In the genomic region with DNA sequence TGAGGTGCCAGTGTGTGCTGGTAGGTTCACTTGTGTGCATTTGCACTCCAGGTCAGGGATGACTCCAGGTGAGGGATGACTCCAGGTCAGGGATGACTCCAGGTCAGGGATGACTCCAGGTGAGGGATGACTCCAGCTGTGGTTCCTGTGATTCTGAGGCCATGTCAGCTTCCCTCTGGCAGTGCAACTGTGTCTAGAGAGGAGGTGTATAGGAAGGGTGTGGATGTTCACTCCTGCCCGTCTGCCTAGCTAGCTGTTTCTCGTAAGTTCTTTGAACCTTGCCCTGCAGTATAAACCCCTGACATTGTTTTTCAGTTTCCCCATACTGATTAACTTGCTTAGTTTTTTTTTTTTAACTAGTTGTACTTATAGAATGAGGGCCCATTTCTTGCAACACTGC, we compare ENCODE assay signal across 22 mouse cellular contexts. TPM values are rescaled to one million over a fixed set of nuclear protein-coding genes. Genes with fewer than 3 reads are reported as not detected.
DNase-seq lines count a peak whose midpoint lies in the region; ATAC-seq and TF ChIP-seq lines count a peak whose summit lies in the region.
"Had no signal": no experiment of that assay in that cellular context is flagged by ENCODE, and none has a peak within 500 bp of the region (broad histone marks: within the 10 kb centered on the region; RNA-seq: fewer than 3 reads in every experiment).

No protein-coding gene starts in this region.

- no peak overlapping the region for H3K4me3 ChIP-seq in intestine, postnatal 0 days (ENCODE audit: low read depth, low read length)
- no peak overlapping the region for H3K4me3 ChIP-seq in kidney, embryonic 16.5 days (ENCODE audit: low read length)
- H3K4me3 ChIP-seq in small intestine, adult 2 months (ENCODE audit: low read depth, low read length) = no peak overlapping the region
- H3K4me3 ChIP-seq: embryonic facial prominence, embryonic 12.5 days; heart, adult 2 months; heart, embryonic 13.5 days; hindbrain, embryonic 12.5 days; limb, embryonic 12.5 days; midbrain, embryonic 10.5 days; neural tube, embryonic 15.5 days had no signal

- no peaks in the 10 kb centered on the region; the same call in none of the 2 replicates for H3K36me3 ChIP-seq in intestine, postnatal 0 days (ENCODE audit: control insufficient read depth, insufficient read depth)
- H3K36me3 ChIP-seq in kidney, embryonic 16.5 days (ENCODE audit: insufficient read depth, low read length) = no peaks in the 10 kb centered on the region
- peaks cover 6% of the 10 kb centered on the region for H3K36me3 ChIP-seq in small intestine, adult 2 months (ENCODE audit: control insufficient read depth, insufficient read depth, low read length)
- H3K36me3 ChIP-seq: embryonic facial prominence, embryonic 12.5 days; heart, embryonic 13.5 days; hindbrain, embryonic 12.5 days; midbrain, embryonic 10.5 days; neural tube, embryonic 15.5 days had no signal

- H3K27ac ChIP-seq in intestine, postnatal 0 days (ENCODE audit: low read depth, low read length) = peak overlapping the region; percentile 71
- peak overlapping the region; percentile 52; the same call in 1 of the 2 replicates for H3K27ac ChIP-seq in kidney, embryonic 16.5 days (ENCODE audit: low read length)
- H3K27ac ChIP-seq in small intestine, adult 2 months (ENCODE audit: insufficient read depth, low read depth, low read length) = peak overlapping the region; percentile 86
- H3K27ac ChIP-seq: embryonic facial prominence, embryonic 12.5 days; heart, adult 2 months; heart, embryonic 13.5 days; hindbrain, embryonic 12.5 days; limb, embryonic 12.5 days; liver, embryonic 14.5 days; midbrain, embryonic 10.5 days; neural tube, embryonic 15.5 days had no signal

- H3K4me2 ChIP-seq in intestine, postnatal 0 days (replicated peaks; ENCODE audit: low read depth) = no peak overlapping the region
- H3K4me2 ChIP-seq in kidney, embryonic 16.5 days (replicated peaks; ENCODE audit: low read depth, low read length) = no peak overlapping the region
- H3K4me2 ChIP-seq: embryonic facial prominence, embryonic 12.5 days; heart, embryonic 13.5 days; hindbrain, embryonic 12.5 days; limb, embryonic 12.5 days; neural tube, embryonic 15.5 days had no signal

- H3K9me3 ChIP-seq in intestine, postnatal 0 days (ENCODE audit: control insufficient read depth) = no peaks in the 10 kb centered on the region
- no peaks in the 10 kb centered on the region for H3K9me3 ChIP-seq in kidney, embryonic 16.5 days (ENCODE audit: low read length)
- H3K9me3 ChIP-seq: embryonic facial prominence, embryonic 12.5 days; heart, embryonic 13.5 days; hindbrain, embryonic 12.5 days; limb, embryonic 12.5 days; midbrain, embryonic 10.5 days; neural tube, embryonic 15.5 days had no signal

- no peak for TF ChIP-seq CTCF in intestine, postnatal 0 days (IDR thresholded peaks at IDR 0.05; ENCODE audit: low read depth)
- TF ChIP-seq CTCF in small intestine, adult 2 months (IDR thresholded peaks at IDR 0.05; ENCODE audit: extremely low read depth, insufficient read length, insufficient replicate concordance, low read depth, low read length) = no peak

- H3K27me3 ChIP-seq in intestine, postnatal 0 days (replicated peaks; ENCODE audit: control insufficient read depth, insufficient read depth, low read length) = no peaks in the 10 kb centered on the region
- no peaks in the 10 kb centered on the region for H3K27me3 ChIP-seq in kidney, embryonic 16.5 days (ENCODE audit: insufficient read depth, low read length)
- H3K27me3 ChIP-seq in small intestine, adult 2 months (ENCODE audit: control insufficient read depth, insufficient read depth, low read length) = no peaks in the 10 kb centered on the region
- H3K27me3 ChIP-seq: embryonic facial prominence, embryonic 12.5 days; heart, embryonic 13.5 days; hindbrain, embryonic 12.5 days; limb, embryonic 12.5 days; neural tube, embryonic 15.5 days had no signal

- WGBS in intestine, postnatal 0 days = 35% methylated on average over 2 of the region's 2 CpGs
- WGBS in kidney, embryonic 16.5 days = 66% methylated on average over 2 of the region's 2 CpGs
- 37% methylated on average over 2 of the region's 2 CpGs for WGBS in small intestine, adult 2 months

- H3K9ac ChIP-seq in intestine, postnatal 0 days (ENCODE audit: low read depth, low read length) = no peak overlapping the region
- no peak overlapping the region for H3K9ac ChIP-seq in kidney, embryonic 16.5 days (replicated peaks; ENCODE audit: low read length)
- H3K9ac ChIP-seq: embryonic facial prominence, embryonic 12.5 days; forebrain, postnatal 0 days; heart, embryonic 13.5 days; hindbrain, embryonic 12.5 days; limb, embryonic 12.5 days; liver, embryonic 14.5 days; neural tube, embryonic 15.5 days had no signal

- intact Hi-C loops in heart, postnatal 36 days (cut with DNase I) = no loop called here

- DNase-seq in heart, adult 11 months = peak; percentile 70
- no peak for DNase-seq in heart, postnatal 36 days
- DNase-seq in lung, postnatal 14 days = no peak
- DNase-seq in spleen, adult 18-20 months = no peak
- DNase-seq: adrenal gland, postnatal 14 days; cerebellum, adult 2 months; cerebellum, postnatal 25 days; forebrain, postnatal 0 days; gastrocnemius, postnatal 25 days; heart, adult 2 months; heart, postnatal 14 days; thymus, postnatal 25 days had no signal

- peak; percentile 15; the same call in 1 of the 2 replicates for TF ChIP-seq POLR2A in small intestine, adult 2 months (IDR thresholded peaks at IDR 0.05; ENCODE audit: low read depth, low read length)

- H3K4me1 ChIP-seq in intestine, postnatal 0 days (replicated peaks; ENCODE audit: control insufficient read depth, insufficient read depth, low read length) = 0 out of 2 replicates have a peak, but pooled peaks cover 4% of the 10 kb centered on the region
- H3K4me1 ChIP-seq in kidney, embryonic 16.5 days (ENCODE audit: insufficient read depth, low read length) = no peaks in the 10 kb centered on the region
- peaks cover 10% of the 10 kb centered on the region for H3K4me1 ChIP-seq in small intestine, adult 2 months (ENCODE audit: control insufficient read depth, insufficient read depth, insufficient read length, low read length)
- H3K4me1 ChIP-seq: hindbrain, embryonic 12.5 days; limb, embryonic 12.5 days; midbrain, embryonic 10.5 days; neural tube, embryonic 15.5 days had no signal

- peak; percentile 96 for ATAC-seq in intestine, postnatal 0 days
- ATAC-seq in kidney, embryonic 16.5 days (ENCODE audit: low FRiP score, low TSS enrichment) = peak; percentile 86
- ATAC-seq: forebrain, postnatal 0 days had no signal

RNA-seq across cellular contexts. Expression of gene Farp2, which starts 9.6 kb away (rescaled TPM):
- total RNA-seq in heart, postnatal 36 days (2021) = 10 to 100 TPM; 19.5 to 20.2 TPM
- 5.3 and 6.7 TPM in 2 replicates for polyA plus RNA-seq in intestine, postnatal 0 days (2015; fragmentation: Nextera tagmentation; extraction: Ambion mirVana)
- polyA plus RNA-seq in kidney, embryonic 16.5 days (2015; fragmentation: Nextera tagmentation; extraction: Ambion mirVana) = 10.1 and 10.4 TPM in 2 replicates
- polyA plus RNA-seq in small intestine, adult 2 months (2012; rRNA removed) = 4.7 and 13.6 TPM in 2 replicates

RNA-seq across cellular contexts. Expression of gene Hdlbp, which starts 42.9 kb away (rescaled TPM):
- total RNA-seq in heart, postnatal 36 days (2021) = 100 to 1,000 TPM; 568 to 579 TPM
- 170 and 175 TPM in 2 replicates for polyA plus RNA-seq in intestine, postnatal 0 days (2015; fragmentation: Nextera tagmentation; extraction: Ambion mirVana)
- 140 and 151 TPM in 2 replicates for polyA plus RNA-seq in kidney, embryonic 16.5 days (2015; fragmentation: Nextera tagmentation; extraction: Ambion mirVana)
- 29.9 and 54.9 TPM in 2 replicates for polyA plus RNA-seq in small intestine, adult 2 months (2012; rRNA removed)
